Mouse (Mus musculus): Measurements from ENCODE around the gene Rnf216. TPM values are rescaled to one million over a fixed set of nuclear protein-coding genes. Genes with fewer than 3 reads are reported as not detected.
A peak's percentile ranks its signal among the peaks of the same experiment; 100 is the strongest.

Rnf216 gene
- polyA plus RNA-seq, 1 experiment from 2014 or later: 25.1 TPM

- H3K36me3 ChIP-seq: peaks cover 4% of the 10 kb centered on the region; the same call in 1 of the 2 replicates
- peaks cover 45% of the 10 kb centered on the region for H3K4me1 ChIP-seq
- 9% methylated on average over 44 of the region's 44 CpGs for WGBS
These were observed 152.9 kb downstream of the Rnf216 start, which contains the start of gene Fscn1 for GRCm38 (mm10) chr5:142959576-142960556. Fscn1 (plus strand) TSS chr5:142960343.

GRCm38 (mm10) chr5:142959156-142959555 is 153.6 kb downstream of the Rnf216 start:
- ATAC-seq (ENCODE audit: extremely low read depth, insufficient number of reproducible peaks, low FRiP score, low TSS enrichment): no peak
- H3K9ac ChIP-seq: 0 out of 2 replicates have a peak overlapping the region, but pooled peaks have one; percentile 95
- 65% methylated on average over 4 of the region's 4 CpGs for WGBS

More at GRCm38 (mm10) chr5:142959576-142960556, 152.9 kb downstream of the Rnf216 start, which contains the start of gene Fscn1:
- Histone ChIP-seq H3K9ac (peak within 1 kb of the TSS; percentile 95), H3K4me2 (peak within 1 kb of the TSS; percentile 81), H3K27ac (replicated peaks) (peak within 1 kb of the TSS; percentile 88), H3K9me3 (no peaks in the 10 kb centered on the region), H3K27me3 (replicated peaks) (peaks cover 14% of the 10 kb centered on the region; the same call in 1 of the 2 replicates), H3K4me3 (peak within 1 kb of the TSS; percentile 70)
- peak; percentile 64 for ATAC-seq (ENCODE audit: extremely low read depth, insufficient number of reproducible peaks, low FRiP score, low TSS enrichment)

DNA sequence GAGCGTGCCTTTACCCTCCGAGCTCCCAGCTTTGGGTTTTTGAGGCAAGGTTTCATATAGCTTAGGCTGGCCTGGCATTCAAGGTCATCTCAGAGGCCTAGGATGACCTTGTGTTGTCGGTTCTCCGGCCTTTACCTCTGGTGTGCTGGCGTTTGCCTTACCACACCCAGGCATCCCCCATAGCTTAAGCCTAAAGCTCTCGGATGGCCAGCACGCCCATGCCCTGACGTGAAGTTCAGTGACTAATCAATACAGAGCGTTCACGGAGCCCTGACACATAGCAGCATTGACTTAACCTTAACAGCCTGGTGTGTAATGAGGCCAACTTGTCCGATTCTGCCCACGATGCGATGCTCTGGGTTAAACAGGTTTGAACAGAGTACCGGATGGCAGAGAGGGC is 154.3 kb downstream of the Rnf216 start:
- Histone ChIP-seq H3K4me3 (no peak overlapping the region), H3K4me2 (no peak overlapping the region), H3K4me1 (peaks cover 31% of the 10 kb centered on the region), H3K36me3 (no peaks in the 10 kb centered on the region), H3K27ac (replicated peaks) (no peak overlapping the region), H3K9me3 (no peaks in the 10 kb centered on the region), H3K27me3 (replicated peaks) (peaks cover 14% of the 10 kb centered on the region; the same call in 1 of the 2 replicates), H3K9ac (no peak overlapping the region)
- ATAC-seq (ENCODE audit: extremely low read depth, insufficient number of reproducible peaks, low FRiP score, low TSS enrichment): no peak
- WGBS: 82% methylated on average over 14 of the region's 14 CpGs

More at GRCm38 (mm10) chr5:142959156-142959555, 153.6 kb downstream of the Rnf216 start:
- Histone ChIP-seq H3K27me3 (replicated peaks) (peaks cover 14% of the 10 kb centered on the region; the same call in 1 of the 2 replicates), H3K36me3 (no peaks in the 10 kb centered on the region), H3K4me1 (peaks cover 38% of the 10 kb centered on the region), H3K27ac (replicated peaks) (no peak overlapping the region), H3K4me2 (no peak overlapping the region), H3K4me3 (no peak overlapping the region), H3K9me3 (no peaks in the 10 kb centered on the region)

GRCm38 (mm10) chr5:142956956-142957703 is 155.7 kb downstream of the Rnf216 start:
- H3K27ac ChIP-seq (replicated peaks): no peak overlapping the region
- no peak for ATAC-seq (ENCODE audit: extremely low read depth, insufficient number of reproducible peaks, low FRiP score, low TSS enrichment)
- H3K9me3 ChIP-seq: no peaks in the 10 kb centered on the region
- peaks cover 14% of the 10 kb centered on the region; the same call in 1 of the 2 replicates for H3K27me3 ChIP-seq (replicated peaks)
- peaks cover 18% of the 10 kb centered on the region for H3K4me1 ChIP-seq
- no peak overlapping the region for H3K4me2 ChIP-seq
- H3K4me3 ChIP-seq: no peak overlapping the region
- 72% methylated on average over 6 of the region's 6 CpGs for WGBS
- no peak overlapping the region for H3K9ac ChIP-seq
- H3K36me3 ChIP-seq: no peaks in the 10 kb centered on the region

- WGBS: 83% methylated on average over 3 of the region's 3 CpGs
- H3K27me3 ChIP-seq (replicated peaks): 0 out of 2 replicates have a peak, but pooled peaks cover 3% of the 10 kb centered on the region
- no peaks in the 10 kb centered on the region for H3K9me3 ChIP-seq
- H3K4me2 ChIP-seq: no peak overlapping the region
- no peak for ATAC-seq (ENCODE audit: extremely low read depth, insufficient number of reproducible peaks, low FRiP score, low TSS enrichment)
- no peaks in the 10 kb centered on the region for H3K4me1 ChIP-seq
- no peak overlapping the region for H3K27ac ChIP-seq (replicated peaks)
- H3K9ac ChIP-seq: no peak overlapping the region
- H3K4me3 ChIP-seq: no peak overlapping the region
- H3K36me3 ChIP-seq: no peaks in the 10 kb centered on the region
These were observed 159.2 kb downstream of the Rnf216 start for GRCm38 (mm10) chr5:142953641-142954040.

DNA sequence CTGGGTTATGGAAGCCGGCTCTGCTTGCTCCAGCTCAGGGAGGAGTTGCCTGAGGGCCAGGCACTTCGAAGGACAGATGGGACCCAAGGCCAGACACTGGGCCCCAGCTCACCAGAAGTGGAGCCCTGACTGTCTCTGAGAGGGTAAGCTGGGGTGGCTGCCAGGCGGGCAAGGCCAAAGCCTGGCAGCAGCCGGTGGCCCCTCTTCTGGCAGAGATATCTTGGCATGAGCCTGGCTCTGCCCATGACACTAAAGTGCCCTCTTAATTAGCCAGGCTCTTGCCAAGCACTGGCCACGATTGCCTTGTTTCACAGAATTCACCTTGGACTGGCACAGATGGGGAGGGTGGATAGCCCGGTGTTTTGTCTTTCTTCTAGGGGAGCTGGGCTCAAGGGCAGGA is 162.4 kb downstream of the Rnf216 start:
- no peak overlapping the region for H3K27ac ChIP-seq (replicated peaks)
- H3K9ac ChIP-seq: no peak overlapping the region
- H3K9me3 ChIP-seq: no peaks in the 10 kb centered on the region
- H3K4me3 ChIP-seq: no peak overlapping the region
- no peaks in the 10 kb centered on the region for H3K4me1 ChIP-seq
- H3K36me3 ChIP-seq: no peaks in the 10 kb centered on the region
- no peaks in the 10 kb centered on the region for H3K27me3 ChIP-seq (replicated peaks)
- WGBS: 71% methylated on average over 6 of the region's 6 CpGs
- ATAC-seq (ENCODE audit: extremely low read depth, insufficient number of reproducible peaks, low FRiP score, low TSS enrichment): no peak
- H3K4me2 ChIP-seq: no peak overlapping the region

GRCm38 (mm10) chr5:142949580-142949979 is 163.2 kb downstream of the Rnf216 start:
- no peaks in the 10 kb centered on the region for H3K27me3 ChIP-seq (replicated peaks)
- no peaks in the 10 kb centered on the region for H3K36me3 ChIP-seq
- ATAC-seq (ENCODE audit: extremely low read depth, insufficient number of reproducible peaks, low FRiP score, low TSS enrichment): no peak
- no peak overlapping the region; the same call in 1 of the 2 replicates for H3K27ac ChIP-seq (replicated peaks)
- WGBS: 29% methylated on average over 6 of the region's 6 CpGs
- H3K4me1 ChIP-seq: no peaks in the 10 kb centered on the region
- H3K4me3 ChIP-seq: no peak overlapping the region
- H3K4me2 ChIP-seq: no peak overlapping the region
- H3K9ac ChIP-seq: no peak overlapping the region
- H3K9me3 ChIP-seq: no peaks in the 10 kb centered on the region

- Histone ChIP-seq H3K36me3 (no peaks in the 10 kb centered on the region), H3K9ac (no peak overlapping the region), H3K4me1 (no peaks in the 10 kb centered on the region), H3K4me3 (no peak overlapping the region), H3K27ac (replicated peaks) (no peak overlapping the region), H3K9me3 (no peaks in the 10 kb centered on the region), H3K27me3 (replicated peaks) (no peaks in the 10 kb centered on the region), H3K4me2 (no peak overlapping the region)
- no peak for ATAC-seq (ENCODE audit: extremely low read depth, insufficient number of reproducible peaks, low FRiP score, low TSS enrichment)
- WGBS: 72% methylated on average over 7 of the region's 7 CpGs
These were observed 165.3 kb downstream of the Rnf216 start for GRCm38 (mm10) chr5:142947460-142947859.

- Histone ChIP-seq H3K36me3 (no peaks in the 10 kb centered on the region), H3K27ac (replicated peaks) (no peak overlapping the region)
- WGBS: 59% methylated on average over 8 of the region's 8 CpGs
These were observed 167.7 kb downstream of the Rnf216 start for GRCm38 (mm10) chr5:142944979-142945682.

More at GRCm38 (mm10) chr5:142944979-142945682, 167.7 kb downstream of the Rnf216 start:
- ATAC-seq (ENCODE audit: extremely low read depth, insufficient number of reproducible peaks, low FRiP score, low TSS enrichment): no peak
- Histone ChIP-seq H3K9ac (no peak overlapping the region), H3K4me2 (no peak overlapping the region), H3K4me3 (no peak overlapping the region), H3K9me3 (0 out of 2 replicates have a peak, but pooled peaks cover 6% of the 10 kb centered on the region), H3K27me3 (replicated peaks) (no peaks in the 10 kb centered on the region), H3K4me1 (no peaks in the 10 kb centered on the region)
